Mouse (Mus musculus) frontal cortex, adult 2 months (tissue): ENCODE data around the gene Wipi1. TPM values are rescaled to one million over a fixed set of nuclear protein-coding genes. Genes with fewer than 3 reads are reported as not detected.

Experiments
- DNase-seq, 2 experiments: peaks; one replicate each; pipeline ENCODE4 v3.0.0; 2022; ENCODE audit warnings: low spot score in 1 of 2; ENCODE audit errors: extremely low spot score in 1 of 2
- polyA plus RNA-seq: library from polyadenylated mRNA; depleted of rRNA; stranded (reverse); fragments of >200 nt; gene quantifications from 2 replicates; pipeline ENCODE4 v1.2.3, GENCODE M21; 2012; rRNA removed

Wipi1 gene
- polyA plus RNA-seq, 1 experiment = 18.6 TPM

DNA sequence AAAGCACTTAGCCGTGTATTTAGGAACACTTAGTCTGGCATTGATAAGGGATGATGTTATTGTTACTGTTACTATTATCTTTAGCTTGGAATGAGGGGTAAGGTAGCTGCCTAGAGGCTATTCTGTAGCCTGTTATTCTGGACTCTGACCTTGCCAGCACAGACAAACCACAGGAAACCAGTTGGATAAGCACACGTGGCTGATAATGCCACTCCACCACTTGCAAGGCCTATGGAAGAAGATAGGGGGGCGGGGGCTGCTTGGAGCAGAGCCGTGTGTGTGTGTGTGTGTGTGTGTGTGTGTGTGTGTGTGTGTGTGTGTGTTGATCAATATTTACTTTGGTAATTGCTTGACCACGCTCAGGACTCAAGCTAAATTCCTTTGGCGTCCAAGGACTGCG, 66.5 kb downstream of the Wipi1 start:
- DNase-seq = no peak

GRCm38 (mm10) chr11:109544432-109544831, 67.3 kb downstream of the Wipi1 start:
- no peak for DNase-seq

GRCm38 (mm10) chr11:109543466-109543865, 68.3 kb downstream of the Wipi1 start:
- no peak for DNase-seq

DNA sequence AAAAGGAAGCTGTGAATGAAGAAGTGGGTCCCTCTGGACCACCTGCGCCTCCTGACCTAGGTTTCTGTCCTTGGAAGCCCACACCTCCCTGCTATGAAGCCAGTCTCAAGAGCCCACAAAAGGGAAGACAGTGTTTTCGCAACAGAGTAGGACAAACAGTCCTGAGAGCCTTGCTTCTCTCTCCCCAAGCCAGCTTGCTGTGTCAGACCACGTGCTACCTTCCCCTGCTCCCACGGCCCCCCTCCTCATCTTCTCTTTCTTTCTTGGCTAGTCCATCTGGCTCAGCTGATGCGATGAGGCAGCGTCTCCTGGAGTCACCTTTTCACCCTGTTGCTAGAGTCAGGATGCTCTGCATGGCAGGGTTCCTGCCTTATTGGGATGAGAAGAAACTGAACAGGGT, 72.5 kb downstream of the Wipi1 start:
- no peak for DNase-seq

DNA sequence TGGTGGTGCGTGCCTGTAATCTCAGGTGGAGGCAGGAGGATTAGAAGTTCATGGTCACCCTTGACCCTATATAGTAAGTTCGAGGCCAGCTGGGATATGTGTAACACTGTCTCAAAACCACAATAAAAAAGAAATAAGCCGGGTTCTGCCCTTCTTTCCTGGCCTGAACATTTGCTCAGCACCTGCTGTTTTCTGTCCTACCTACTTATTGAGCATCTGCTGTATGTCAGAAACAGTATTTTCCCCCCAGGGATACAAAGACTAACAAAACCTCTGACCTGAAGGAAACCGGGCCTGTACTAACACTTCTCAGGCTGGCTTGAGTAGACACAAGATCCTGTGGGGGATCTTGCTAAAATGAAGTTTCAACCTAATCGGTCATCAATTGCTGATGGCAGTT, 74.8 kb downstream of the Wipi1 start:
- no peak for DNase-seq

- DNase-seq = no peak
These were observed 75.8 kb downstream of the Wipi1 start for GRCm38 (mm10) chr11:109535966-109536365.

DNA sequence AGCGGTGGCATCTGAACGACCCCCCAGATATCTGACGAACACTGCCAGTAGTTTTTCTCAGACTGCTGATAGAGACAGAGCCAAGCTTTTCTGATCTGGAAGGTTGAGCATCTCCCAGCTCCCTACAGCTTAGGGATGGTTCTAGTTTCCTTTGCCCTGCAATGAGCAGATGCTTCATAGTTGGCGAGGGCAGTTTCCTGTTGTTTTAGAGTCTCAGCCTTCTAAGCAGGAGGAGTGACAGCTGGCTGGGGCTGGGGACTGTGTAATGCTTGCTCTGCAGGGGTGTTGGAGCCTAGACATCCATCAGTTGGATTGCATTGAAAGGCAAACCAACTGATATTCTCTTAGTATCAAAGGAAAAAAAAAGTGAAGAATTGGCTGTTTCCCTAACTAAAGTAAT, 81.7 kb downstream of the Wipi1 start:
- no peak for DNase-seq

- no peak for DNase-seq
These were observed 86.2 kb downstream of the Wipi1 start for GRCm38 (mm10) chr11:109525571-109525970.

DNA sequence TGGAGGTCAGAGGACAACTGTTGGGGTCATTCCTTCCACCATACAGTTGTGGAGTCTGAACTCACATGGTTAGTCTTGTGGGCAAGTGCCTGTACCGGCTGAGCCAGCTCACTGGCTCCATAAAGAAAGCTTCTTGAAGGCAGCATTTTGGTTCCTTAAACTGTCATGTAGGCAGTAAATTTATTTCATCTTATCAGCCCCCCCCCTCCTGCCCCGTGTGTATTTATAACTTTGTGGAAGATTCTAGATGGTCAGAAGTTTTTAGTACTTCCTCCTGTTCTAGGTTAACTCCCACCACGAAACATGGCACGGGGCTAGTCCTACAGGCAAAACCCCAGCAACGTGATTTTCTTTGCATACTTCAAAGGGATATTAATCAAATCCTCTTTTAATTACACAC, 86.9 kb downstream of the Wipi1 start:
- no peak for DNase-seq

Other genes starting within 250 kb of the Wipi1 start
- 31.8 and 33.0 TPM in 2 replicates for gene Gna13, start 249.1 kb downstream of the Wipi1 start, polyA plus RNA-seq
- gene 9930022D16Rik, start 198.1 kb downstream of the Wipi1 start, polyA plus RNA-seq = 0.06 TPM in 1 of 2 replicates, not detected in the other
- 62.0 and 65.4 TPM in 2 replicates for gene Amz2, start 186.0 kb downstream of the Wipi1 start, polyA plus RNA-seq
- 13.5 and 17.2 TPM in 2 replicates for gene Arsg, start 138.6 kb downstream of the Wipi1 start, polyA plus RNA-seq
- 7.4 and 9.0 TPM in 2 replicates for gene Slc16a6, start 138.4 kb downstream of the Wipi1 start, polyA plus RNA-seq
- 434 and 454 TPM in 2 replicates for gene Prkar1a, start 37.4 kb upstream of the Wipi1 start, polyA plus RNA-seq
- 14.6 and 15.8 TPM in 2 replicates for gene Fam20a, start 110.3 kb upstream of the Wipi1 start, polyA plus RNA-seq
- not detected in 2 replicates for gene 1700012B07Rik, start 216.1 kb upstream of the Wipi1 start, polyA plus RNA-seq